Mouse (Mus musculus) forebrain, postnatal 0 days (tissue): ENCODE results near the gene Acoxl. TPM values are rescaled to one million over a fixed set of nuclear protein-coding genes. Genes with fewer than 3 reads are reported as not detected.

Experiments used
- ATAC-seq: fragments of 200-750 bp; cut with Nextera tagmentation; 2 replicates; pipeline ENCODE4 v1.8.0; 2017; ENCODE audit warnings: mild to moderate bottlenecking, moderate library complexity
- DNase-seq: peaks from one replicate; pipeline ENCODE4 v3.0.0-alpha.2; 2015
- H3K27ac ChIP-seq: fragments of 300-500 bp; sonication (generic); 2 replicates; pipeline ENCODE4 v1.5.1; 2014; ENCODE audit warnings: low read depth, mild to moderate bottlenecking, antibody characterized with exemption, low read length, moderate library complexity, mixed read lengths
- H3K27me3 ChIP-seq: fragments of 300-500 bp; sonication (generic); 2 replicates; pipeline ENCODE4 v1.6.1; 2014; ENCODE audit warnings: mild to moderate bottlenecking, low read length, mixed read lengths; ENCODE audit not compliant: insufficient read depth
- H3K36me3 ChIP-seq: fragments of 300-500 bp; sonication (generic); 2 replicates; pipeline ENCODE4 v1.6.1; 2014; ENCODE audit warnings: mild to moderate bottlenecking, moderate library complexity; ENCODE audit not compliant: insufficient read depth
- H3K4me1 ChIP-seq: fragments of 300-500 bp; sonication (generic); 2 replicates; pipeline ENCODE4 v1.6.1; 2014; ENCODE audit warnings: antibody characterized with exemption; ENCODE audit not compliant: insufficient read depth
- H3K4me2 ChIP-seq: fragments of 300-500 bp; sonication (generic); 2 replicates; pipeline ENCODE4 v1.6.1; 2014; ENCODE audit warnings: low read depth, mild to moderate bottlenecking, moderate library complexity
- H3K4me3 ChIP-seq: fragments of 300-500 bp; sonication (generic); 2 replicates; pipeline ENCODE4 v1.5.1; 2014; ENCODE audit warnings: low read depth, low read length, mixed read lengths
- H3K9ac ChIP-seq: fragments of 300-500 bp; sonication (generic); 2 replicates; pipeline ENCODE4 v1.6.1; 2014; ENCODE audit warnings: mild to moderate bottlenecking
- H3K9me3 ChIP-seq: fragments of 300-500 bp; sonication (generic); 2 replicates; pipeline ENCODE4 v1.6.1; 2016; ENCODE audit warnings: low read length
- CTCF ChIP-seq: sonication (generic); IDR thresholded peaks from 2 replicates; pipeline ENCODE4 v1.5.1; 2016; ENCODE audit warnings: antibody characterized with exemption, control low read depth, low read depth
- WGBS: fragments of 180-500 bp; shearing (Covaris S2); extraction: QIAGEN DNeasy Blood & Tissue Kit; methylation state at CpG from one replicate; pipeline ENCODE4 v1.1.7; 2014; 5-methylcytosine and 5-hydroxymethylcytosine counted together
- polyA plus RNA-seq: library from polyadenylated mRNA; unstranded; fragments of >200 nt; fragmentation: Nextera tagmentation; extraction: Ambion mirVana; gene quantifications from 2 replicates; pipeline ENCODE4 v1.2.1, GENCODE M21; 2015
- total RNA-seq: library from RNA; depleted of rRNA; stranded (reverse); fragments of >200 nt; gene quantifications from 2 replicates; pipeline ENCODE4 v1.2.3, GENCODE M21; 2014

The Acoxl gene
- total and polyA plus RNA-seq, 2 experiments from 2014 or later, result 0.10 TPM; not detected in 1

DNA sequence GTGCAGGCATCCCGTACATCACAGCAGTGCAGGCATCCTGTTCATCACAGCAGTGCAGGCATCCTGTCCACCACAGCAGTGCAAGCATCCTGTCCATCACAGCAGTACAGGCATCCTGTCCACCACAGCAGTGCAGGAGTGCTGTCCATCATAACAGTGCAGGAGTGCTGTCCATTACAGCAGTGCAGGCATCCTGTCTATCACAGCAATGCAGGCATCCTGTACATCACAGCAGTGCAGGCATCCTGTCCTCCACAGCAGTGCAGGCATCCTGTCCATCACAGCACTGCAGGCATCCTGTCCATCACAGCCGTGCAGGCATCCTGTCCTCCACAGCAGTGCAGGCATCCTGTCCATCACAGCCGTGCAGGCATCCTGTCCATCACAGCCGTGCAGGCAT, 207.8 kb downstream of the Acoxl start:
- ATAC-seq (no peak), DNase-seq (no peak)
- Histone ChIP-seq H3K27ac (no peak overlapping the region), H3K4me3 (no peak overlapping the region), H3K9me3 (no peaks in the 10 kb centered on the region), H3K4me1 (no peaks in the 10 kb centered on the region), H3K36me3 (no peaks in the 10 kb centered on the region), H3K27me3 (no peaks in the 10 kb centered on the region), H3K9ac (0 out of 2 replicates have a peak overlapping the region, but pooled peaks have one; percentile 14), H3K4me2 (no peak overlapping the region)
- TF ChIP-seq CTCF, result no peak
- 71% methylated on average over 4 of the region's 4 CpGs for WGBS

GRCm38 (mm10) chr2:128054905-128055304, 216.2 kb downstream of the Acoxl start:
- H3K36me3 ChIP-seq, result no peaks in the 10 kb centered on the region
- H3K4me1 ChIP-seq, result no peaks in the 10 kb centered on the region
- no peak overlapping the region for H3K4me2 ChIP-seq
- no peaks in the 10 kb centered on the region for H3K27me3 ChIP-seq
- TF ChIP-seq CTCF, result no peak
- H3K9me3 ChIP-seq, result no peaks in the 10 kb centered on the region
- no peak for DNase-seq
- no peak for ATAC-seq
- no peak overlapping the region for H3K4me3 ChIP-seq
- H3K9ac ChIP-seq, result no peak overlapping the region
- H3K27ac ChIP-seq, result no peak overlapping the region
- 82% methylated on average over 4 of the region's 4 CpGs for WGBS

GRCm38 (mm10) chr2:128057872-128058271, 219.2 kb downstream of the Acoxl start:
- no peak overlapping the region for H3K9ac ChIP-seq
- no peak overlapping the region for H3K27ac ChIP-seq
- H3K36me3 ChIP-seq, result no peaks in the 10 kb centered on the region
- no peaks in the 10 kb centered on the region for H3K27me3 ChIP-seq
- H3K4me1 ChIP-seq, result no peaks in the 10 kb centered on the region
- H3K4me2 ChIP-seq, result no peak overlapping the region
- ATAC-seq, result no peak
- no peak for DNase-seq
- no peak for TF ChIP-seq CTCF
- 95% methylated on average over 5 of the region's 5 CpGs for WGBS
- no peaks in the 10 kb centered on the region for H3K9me3 ChIP-seq
- H3K4me3 ChIP-seq, result no peak overlapping the region

- DNase-seq (no peak), ATAC-seq (no peak)
- Histone ChIP-seq H3K9ac (no peak overlapping the region), H3K4me3 (no peak overlapping the region), H3K36me3 (no peaks in the 10 kb centered on the region), H3K4me1 (no peaks in the 10 kb centered on the region), H3K27ac (no peak overlapping the region), H3K27me3 (no peaks in the 10 kb centered on the region), H3K9me3 (no peaks in the 10 kb centered on the region), H3K4me2 (no peak overlapping the region)
- TF ChIP-seq CTCF, result no peak
- WGBS, result 69% methylated on average over 1 of the region's 1 CpGs
These were observed 220.0 kb downstream of the Acoxl start for GRCm38 (mm10) chr2:128058627-128059026.

- Histone ChIP-seq H3K27me3 (no peaks in the 10 kb centered on the region), H3K4me3 (no peak overlapping the region), H3K4me1 (no peaks in the 10 kb centered on the region), H3K9ac (no peak overlapping the region), H3K9me3 (no peaks in the 10 kb centered on the region), H3K36me3 (no peaks in the 10 kb centered on the region), H3K27ac (no peak overlapping the region), H3K4me2 (no peak overlapping the region)
- TF ChIP-seq CTCF, result no peak
- WGBS, result 48% methylated on average over 6 of the region's 6 CpGs
- DNase-seq, result no peak
- no peak for ATAC-seq
These were observed 221.5 kb downstream of the Acoxl start for GRCm38 (mm10) chr2:128060213-128060612.

GRCm38 (mm10) chr2:128060680-128061287, 222.1 kb downstream of the Acoxl start:
- H3K36me3 ChIP-seq, result no peaks in the 10 kb centered on the region
- TF ChIP-seq CTCF, result no peak
- no peaks in the 10 kb centered on the region for H3K9me3 ChIP-seq
- DNase-seq (no peak), ATAC-seq (no peak)
- no peak overlapping the region for H3K9ac ChIP-seq
- H3K4me2 ChIP-seq, result no peak overlapping the region
- no peak overlapping the region for H3K4me3 ChIP-seq
- WGBS, result 41% methylated on average over 6 of the region's 6 CpGs
- H3K27ac ChIP-seq, result no peak overlapping the region
- H3K27me3 ChIP-seq, result no peaks in the 10 kb centered on the region
- H3K4me1 ChIP-seq, result no peaks in the 10 kb centered on the region

GRCm38 (mm10) chr2:128061491-128061890, 222.8 kb downstream of the Acoxl start:
- TF ChIP-seq CTCF, result no peak
- ATAC-seq (no peak), DNase-seq (no peak)
- Histone ChIP-seq H3K4me2 (no peak overlapping the region), H3K4me3 (no peak overlapping the region), H3K9ac (no peak overlapping the region), H3K27ac (no peak overlapping the region), H3K9me3 (no peaks in the 10 kb centered on the region), H3K4me1 (no peaks in the 10 kb centered on the region), H3K36me3 (no peaks in the 10 kb centered on the region), H3K27me3 (no peaks in the 10 kb centered on the region)
- 83% methylated on average over 7 of the region's 7 CpGs for WGBS

DNA sequence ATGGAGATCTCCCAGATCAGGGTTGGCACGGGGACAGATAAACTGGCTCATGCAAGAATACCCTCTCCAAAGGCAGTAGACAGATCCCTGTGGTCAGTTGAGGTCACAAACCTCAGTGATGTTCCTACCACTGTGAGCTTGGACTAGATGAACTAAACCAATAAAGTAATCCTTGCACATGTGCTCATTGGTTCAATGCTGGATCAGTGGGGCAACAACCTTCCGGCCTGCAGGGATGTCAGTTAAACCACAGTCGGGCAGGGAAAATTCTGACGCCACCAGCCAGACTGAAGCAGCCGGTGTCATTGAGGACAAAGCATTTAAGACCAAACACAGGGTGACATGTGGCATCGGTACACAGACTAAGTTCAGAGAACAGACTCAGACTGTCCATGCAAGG, 224.1 kb downstream of the Acoxl start:
- H3K27ac ChIP-seq, result no peak overlapping the region
- no peak for ATAC-seq
- H3K9ac ChIP-seq, result no peak overlapping the region
- no peaks in the 10 kb centered on the region for H3K4me1 ChIP-seq
- H3K9me3 ChIP-seq, result no peaks in the 10 kb centered on the region
- DNase-seq, result no peak
- H3K27me3 ChIP-seq, result no peaks in the 10 kb centered on the region
- no peak for TF ChIP-seq CTCF
- no peak overlapping the region for H3K4me3 ChIP-seq
- H3K36me3 ChIP-seq, result no peaks in the 10 kb centered on the region
- no peak overlapping the region for H3K4me2 ChIP-seq
- 96% methylated on average over 6 of the region's 6 CpGs for WGBS
